Mouse (Mus musculus): ENCODE results near the gene Trio.

The Trio gene

DNA sequence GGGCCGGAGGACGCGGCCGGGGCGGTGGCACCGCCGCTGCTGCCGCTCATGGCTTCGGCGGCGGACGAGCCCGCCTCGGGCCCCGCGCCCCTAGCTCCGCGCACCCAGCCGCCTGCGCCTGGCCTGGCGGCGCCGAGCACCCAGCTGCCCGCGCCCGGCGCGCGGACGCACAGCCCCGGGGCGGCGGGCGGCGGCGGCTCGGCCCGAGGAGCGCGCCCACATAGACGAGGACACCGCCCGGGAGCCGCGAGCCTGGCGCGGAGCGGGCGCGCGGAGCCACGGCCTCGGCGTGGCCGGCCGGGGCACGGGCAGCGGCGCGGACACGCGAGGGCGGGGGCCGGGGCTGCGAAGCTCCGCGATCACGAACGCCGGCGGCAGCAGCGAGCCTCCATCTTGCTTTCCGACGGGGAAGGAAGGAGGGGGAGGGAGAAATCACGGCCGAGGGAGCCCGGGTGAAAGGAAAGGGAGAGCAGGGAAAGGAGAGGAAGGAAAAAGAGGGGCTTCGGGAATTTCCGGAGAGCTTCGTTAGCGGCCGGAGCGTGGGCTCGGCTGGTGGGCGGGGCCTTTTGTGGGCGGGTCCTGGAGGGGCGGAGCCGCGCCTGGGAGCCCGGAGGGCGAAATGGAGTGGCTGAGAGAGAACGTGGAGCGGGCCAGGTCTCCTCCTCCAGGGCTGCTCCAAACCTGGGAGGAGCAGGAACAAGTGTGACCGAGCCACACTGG lies at the start of gene Trio:
Trio (minus strand) TSS at position 402 of the 720 bp plus-strand sequence.
- peak; percentile 92 for DNase-seq (ENCODE audit: low read depth, low spot score)

DNA sequence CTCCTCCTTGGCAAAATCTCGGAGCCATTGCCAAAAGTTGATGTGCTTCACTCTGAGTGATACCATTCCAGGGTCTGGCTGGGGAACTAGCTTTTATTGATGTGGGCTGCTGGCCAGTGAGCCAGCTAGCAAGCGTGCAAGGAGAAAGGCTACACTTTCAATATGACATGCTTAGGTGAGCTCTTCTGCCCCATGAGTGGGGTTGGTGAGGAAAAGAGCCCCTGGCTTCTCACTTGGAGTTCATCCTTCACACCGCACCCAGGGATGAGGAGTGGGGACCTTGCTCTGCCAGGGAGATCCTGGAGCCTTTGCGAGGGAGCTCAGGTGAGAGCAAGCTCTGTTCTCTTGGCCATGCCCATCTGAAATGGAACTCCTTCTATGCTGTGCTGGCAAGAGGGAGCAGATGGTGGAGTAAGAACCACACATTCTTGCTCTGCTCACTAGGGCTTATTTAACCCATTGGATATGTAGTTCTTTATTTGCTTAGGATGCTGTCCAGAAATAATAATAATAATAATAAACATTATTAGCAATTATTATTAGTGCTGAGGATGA lies 48.8 kb upstream of the Trio start:
- DNase-seq (ENCODE audit: low read depth, low spot score) = no peak

DNA sequence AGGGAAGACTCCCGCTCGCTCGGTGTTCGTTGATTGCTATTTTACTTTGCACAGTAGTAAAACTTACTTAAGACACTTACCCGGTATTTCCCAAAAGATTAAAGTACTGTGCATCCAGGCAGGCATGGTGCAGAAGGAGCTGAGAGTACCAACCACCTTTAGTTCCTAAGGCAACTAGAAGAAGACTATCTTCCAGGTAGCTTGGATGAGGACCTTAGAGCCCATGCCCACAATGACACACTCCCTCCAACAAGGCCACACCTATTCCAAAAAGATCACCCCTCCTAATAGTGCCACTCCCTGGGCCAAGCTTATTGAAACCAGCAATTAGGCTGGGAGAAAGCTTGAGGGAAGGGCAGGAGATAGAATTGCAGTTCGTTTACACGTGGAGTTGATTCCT lies 46.0 kb upstream of the Trio start:
- no peak for DNase-seq (ENCODE audit: low read depth, low spot score)

DNA sequence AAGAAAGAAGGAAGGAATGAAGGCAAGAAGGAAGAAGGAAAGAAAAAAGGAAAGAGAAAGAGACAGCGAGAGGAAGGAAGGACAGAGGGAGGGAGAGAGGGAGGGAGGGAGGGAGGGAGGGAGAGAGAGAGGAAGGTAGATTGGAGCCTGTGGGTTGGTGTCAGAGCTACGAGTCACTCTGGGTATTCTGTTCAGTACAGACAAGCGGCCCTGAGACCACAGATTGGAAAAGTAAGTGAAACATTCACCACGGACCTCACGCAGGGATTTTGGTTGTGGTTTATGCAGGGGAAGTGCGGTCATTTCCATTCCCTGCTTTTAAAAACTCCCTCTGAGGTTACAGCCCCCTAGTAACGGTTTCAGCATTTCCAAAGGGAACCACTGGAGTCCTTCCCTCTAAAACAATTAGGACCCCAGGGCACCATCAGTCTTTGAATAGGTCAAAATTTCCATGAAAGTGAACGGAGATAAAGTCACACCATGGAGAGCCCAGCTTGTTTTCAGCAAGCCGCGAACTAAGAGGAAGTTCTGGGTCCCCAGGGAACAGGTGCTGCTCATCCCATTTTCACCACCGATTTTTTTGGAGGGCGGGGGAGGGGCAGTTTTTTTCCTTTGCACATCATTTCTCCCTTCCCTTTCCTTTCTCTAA lies 45.2 kb upstream of the Trio start:
- DNase-seq (ENCODE audit: low read depth, low spot score) = no peak

DNA sequence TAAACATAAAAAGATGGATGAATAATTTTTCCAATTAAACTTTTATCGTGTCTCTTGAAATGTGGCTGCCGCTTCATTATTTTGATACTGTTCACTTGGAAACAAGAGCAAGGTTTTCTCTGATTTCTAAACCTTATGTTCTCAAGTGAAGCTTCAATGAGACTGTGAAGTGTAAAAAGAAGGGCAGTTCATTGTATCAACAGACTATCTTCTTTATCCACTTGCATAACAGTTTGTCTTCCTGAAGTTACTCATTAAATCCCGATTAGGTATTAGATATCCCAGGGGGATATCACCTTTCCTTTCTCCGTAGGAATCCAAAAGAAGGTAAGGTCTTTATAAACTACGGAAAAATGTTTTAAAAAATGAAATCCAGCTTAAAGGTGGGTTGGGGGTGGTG lies 44.6 kb upstream of the Trio start:
- DNase-seq (ENCODE audit: low read depth, low spot score) = no peak

DNA sequence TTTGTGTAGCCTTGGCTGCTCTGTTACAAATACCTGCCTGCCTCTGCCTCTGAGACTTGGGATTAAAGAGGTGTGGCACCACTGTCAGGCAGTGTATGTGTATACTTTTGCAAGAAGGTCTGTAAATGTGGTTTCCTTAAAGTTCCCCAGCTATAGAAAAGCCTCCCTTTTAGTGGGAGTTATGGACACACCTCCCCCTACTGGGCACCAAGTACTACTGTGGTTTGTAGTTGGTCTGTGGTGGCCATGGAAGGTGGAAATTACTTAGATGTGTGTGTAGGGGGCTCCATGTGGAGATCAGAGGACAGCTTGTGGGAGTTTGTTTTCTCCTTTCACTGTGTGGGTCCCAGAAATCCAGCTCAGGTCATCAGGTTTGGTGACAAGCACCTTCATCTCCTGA lies 41.7 kb upstream of the Trio start:
- no peak for DNase-seq (ENCODE audit: low read depth, low spot score)

DNA sequence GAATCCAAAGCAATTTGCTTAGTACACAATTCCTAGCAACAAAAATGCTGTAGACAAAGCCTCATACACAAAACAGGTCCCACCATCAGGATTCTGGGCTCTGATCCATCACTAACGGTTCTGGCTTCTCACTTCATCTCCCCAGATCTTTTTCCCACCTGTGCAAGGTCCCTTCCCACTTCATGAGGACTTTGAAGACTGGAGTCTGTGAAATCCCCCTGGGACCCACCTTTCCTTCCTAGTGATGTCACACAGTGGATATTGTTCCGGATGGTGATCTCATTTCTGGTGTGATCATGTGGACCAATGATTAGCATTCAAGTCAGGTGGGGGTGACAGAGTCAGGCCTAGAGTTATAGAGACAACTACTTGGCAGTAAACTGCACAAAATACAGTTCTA lies 40.8 kb upstream of the Trio start:
- no peak for DNase-seq (ENCODE audit: low read depth, low spot score)

DNA sequence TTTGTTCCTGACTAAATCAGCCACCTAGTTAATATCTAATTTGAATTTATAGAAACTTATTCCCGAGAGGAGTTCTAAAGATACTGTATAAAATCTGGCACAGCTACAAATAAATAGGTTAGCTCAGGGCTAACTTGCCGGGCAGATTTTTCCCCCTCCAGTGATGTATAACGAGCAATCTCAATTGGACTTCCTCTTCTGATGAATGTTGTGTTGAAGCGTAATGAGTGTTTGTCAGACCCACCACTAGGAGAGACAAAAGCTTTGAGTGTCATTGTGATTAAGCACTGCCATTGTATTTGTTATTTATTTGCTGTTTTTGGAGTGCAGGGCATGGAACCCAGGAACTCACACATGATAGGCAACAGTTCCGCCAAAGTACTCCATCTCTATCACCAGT lies 39.9 kb upstream of the Trio start:
- no peak for DNase-seq (ENCODE audit: low read depth, low spot score)

DNA sequence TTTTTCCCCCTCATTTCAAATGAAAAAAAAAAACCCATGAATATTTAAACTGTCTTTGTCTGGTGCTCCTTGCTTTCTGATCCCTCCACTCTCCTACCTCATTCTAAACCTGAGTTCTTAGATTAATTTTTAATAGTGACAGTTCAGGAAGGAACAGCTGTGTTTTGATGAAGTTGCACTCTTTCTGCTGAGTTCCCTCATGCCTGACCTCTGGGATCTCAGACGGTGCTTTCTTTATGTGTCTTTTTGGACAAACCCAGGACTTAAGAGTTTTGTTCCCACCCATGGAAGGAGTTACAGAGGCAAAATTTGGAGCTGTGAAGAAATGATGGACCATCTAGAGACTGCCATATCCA lies 39.1 kb upstream of the Trio start:
- no peak for DNase-seq (ENCODE audit: low read depth, low spot score)

DNA sequence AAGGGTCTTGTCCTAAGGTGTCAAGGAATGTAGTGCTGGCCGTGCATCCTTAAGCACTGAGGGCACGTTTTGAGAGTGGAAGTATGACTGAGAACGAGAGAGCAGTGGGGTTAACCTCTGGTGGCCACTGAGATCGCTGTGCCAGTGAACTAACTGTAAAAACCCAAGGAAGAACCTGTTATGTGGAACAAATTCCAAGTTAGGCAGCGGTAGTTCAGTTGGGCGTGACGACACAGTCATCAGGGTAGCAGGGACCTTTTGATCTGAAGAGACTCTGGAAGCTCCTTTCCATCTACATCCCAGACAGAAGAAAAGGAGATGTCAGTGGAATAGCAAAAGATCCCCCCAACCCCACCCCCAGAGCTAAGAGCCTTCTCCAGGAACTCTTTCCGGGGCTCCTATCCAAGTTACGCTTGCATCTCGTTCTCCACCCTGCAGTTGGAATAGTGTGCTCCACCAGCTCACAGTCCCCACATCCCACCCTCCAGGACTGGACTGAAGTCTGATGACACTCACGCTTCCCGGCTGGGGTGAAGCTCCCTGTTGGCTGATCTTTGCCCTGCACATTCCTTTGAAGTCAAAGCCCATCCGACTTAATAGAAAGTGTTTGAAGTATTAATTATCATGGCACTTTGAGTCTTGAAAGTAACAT lies 38.6 kb upstream of the Trio start:
- DNase-seq (ENCODE audit: low read depth, low spot score) = no peak

DNA sequence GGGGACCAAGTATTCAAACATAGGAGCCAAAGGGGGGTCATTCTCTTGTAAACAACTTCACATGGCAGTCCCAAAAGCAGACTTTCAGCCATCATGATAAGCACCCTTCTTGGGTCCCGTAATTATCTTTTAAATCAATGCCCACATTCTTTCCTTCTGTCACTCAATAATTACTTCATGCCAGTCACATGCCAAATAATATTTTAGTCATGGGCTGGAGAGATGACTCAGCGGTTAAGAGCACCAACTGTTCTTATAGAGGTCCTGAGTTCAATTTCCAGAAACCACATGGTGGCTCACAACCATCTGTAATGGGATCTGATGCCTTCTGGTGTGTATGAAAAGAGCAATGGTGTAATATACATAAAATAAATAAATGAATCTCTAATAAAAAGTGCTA lies 37.8 kb upstream of the Trio start:
- DNase-seq (ENCODE audit: low read depth, low spot score) = no peak

DNA sequence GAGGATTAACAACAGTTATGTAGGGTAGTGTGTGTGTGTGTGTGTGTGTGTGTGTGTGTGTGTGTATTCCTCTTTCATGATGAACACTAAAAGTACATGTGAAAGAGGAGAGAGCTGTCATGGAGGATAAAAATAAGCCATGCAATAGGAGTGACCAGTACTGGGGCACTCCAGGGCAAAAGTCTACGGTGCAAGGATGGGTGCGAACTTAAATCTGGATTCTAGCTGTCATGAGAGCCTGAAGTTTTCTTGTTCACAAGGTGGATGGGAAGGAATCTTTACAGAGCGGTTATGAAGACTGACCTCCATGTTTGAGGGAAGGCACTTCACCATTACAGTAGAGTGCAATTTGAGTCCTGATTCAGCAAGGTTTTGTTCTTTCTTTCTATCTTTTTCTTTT lies 36.4 kb upstream of the Trio start:
- no peak for DNase-seq (ENCODE audit: low read depth, low spot score)

DNA sequence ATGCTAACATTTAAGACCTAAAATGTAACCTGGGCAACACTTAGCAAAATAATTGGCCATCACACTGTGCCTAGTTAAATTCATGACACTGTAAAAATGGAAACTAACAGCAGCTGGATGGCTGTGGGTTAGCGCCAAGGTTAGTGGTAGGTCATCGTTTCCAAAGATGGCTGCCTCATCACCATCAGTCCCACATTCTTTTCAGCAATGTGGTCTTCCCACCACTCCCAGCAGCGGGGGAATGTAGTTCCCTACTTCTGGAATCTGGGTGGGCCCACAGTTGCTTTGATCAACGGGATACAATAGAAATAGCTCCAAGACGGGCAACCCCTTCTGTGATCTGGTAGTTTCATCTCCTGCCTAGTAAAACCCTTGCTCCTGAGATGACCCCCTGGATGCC lies 35.3 kb upstream of the Trio start:
- no peak for DNase-seq (ENCODE audit: low read depth, low spot score)

DNA sequence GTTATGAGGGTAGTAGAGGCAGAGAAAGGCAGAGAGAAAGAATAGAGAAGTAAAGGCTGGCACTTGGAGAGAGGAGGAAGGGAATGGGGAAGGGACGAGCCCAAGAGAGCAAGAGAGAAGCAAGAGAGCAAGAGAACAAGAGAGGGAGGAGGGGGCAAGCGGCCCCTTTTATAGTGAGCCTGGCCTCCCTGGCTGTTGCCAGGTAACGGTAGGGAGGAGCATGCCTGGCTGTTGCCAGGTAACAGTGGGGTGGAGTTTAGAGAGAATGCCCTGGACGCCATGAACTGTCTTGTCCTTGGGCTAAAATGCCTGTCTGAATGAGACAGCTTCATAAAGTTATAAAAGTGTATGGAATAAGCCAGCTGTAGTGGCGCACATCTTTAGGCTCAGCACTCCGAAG lies 34.8 kb upstream of the Trio start:
- DNase-seq (ENCODE audit: low read depth, low spot score) = no peak

DNA sequence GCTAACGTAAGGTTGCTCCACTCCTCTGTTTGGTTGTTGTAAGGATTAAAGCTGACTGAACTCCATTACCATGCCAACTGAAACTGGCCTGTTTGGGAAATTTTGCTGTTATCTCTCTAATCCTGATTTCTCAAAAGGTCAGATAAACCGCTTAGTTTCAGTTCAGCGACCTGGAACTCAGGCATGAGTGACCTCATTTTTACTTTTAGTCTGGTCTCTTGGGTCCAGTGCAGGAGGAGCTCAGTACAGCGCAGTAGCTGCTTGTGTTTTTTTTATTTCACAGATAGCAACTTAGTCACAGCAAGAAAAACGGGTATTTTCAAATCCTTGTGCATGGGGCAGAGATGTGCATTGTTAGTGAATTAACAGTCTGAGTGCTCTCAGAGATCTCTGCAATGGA lies 31.9 kb upstream of the Trio start:
- no peak for DNase-seq (ENCODE audit: low read depth, low spot score)

DNA sequence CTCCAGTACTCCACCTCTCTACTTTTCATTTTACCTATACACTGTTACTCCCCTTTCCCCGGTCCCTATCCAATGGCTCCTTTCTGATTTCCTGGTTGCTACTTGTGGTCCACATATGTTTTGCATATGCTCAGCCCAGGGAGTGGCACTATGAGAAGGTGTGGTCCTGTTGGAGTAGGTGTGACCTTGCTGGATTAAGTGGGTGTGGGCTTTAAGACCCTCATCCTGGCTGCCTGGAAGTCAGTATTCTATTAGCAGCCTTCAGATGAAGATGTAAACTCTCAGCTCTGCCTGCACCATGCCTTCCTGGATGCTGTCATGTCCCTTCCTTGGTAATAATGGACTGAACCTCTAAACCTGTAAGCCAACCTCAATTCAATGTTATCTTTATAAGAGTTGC lies 29.1 kb upstream of the Trio start:
- no peak for DNase-seq (ENCODE audit: low read depth, low spot score)

DNA sequence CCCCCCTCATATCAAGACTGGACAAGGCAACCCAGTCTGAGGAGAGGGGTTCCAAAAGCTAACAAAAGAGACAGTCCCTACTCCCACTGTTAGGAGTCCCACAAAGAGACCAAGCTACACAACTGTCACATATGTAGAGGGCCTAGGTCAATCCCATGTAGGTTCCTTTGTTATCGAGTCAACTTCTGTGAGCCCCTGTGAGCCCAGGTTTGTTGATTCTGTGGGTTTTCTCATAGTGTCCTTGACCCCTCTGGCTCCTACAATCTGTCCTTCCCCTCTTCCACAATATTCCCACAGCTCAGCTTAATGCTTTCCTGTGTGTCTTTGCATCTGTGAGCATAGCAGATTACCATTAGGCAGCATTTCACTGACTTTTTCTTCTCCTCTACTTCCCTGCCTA lies 28.5 kb upstream of the Trio start:
- DNase-seq (ENCODE audit: low read depth, low spot score) = no peak

DNA sequence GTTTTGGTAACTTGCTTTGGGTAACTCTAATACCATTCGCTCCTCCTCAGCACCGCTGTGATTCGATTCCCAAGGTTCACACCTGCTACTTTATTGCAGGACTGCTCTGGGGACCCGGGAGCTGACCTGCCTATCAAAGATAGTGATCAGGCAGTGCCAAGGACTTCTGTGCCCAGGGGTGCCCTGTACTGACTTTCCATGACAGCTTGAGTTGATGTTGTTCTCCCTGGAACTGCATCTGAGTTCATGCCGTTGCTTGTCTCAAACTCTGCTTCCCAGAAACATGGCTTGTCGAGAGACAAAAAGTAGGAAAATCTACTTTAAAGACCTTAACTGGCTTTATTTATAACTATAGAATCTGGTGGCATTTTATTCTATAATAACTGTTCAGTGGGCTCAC lies 27.6 kb upstream of the Trio start:
- DNase-seq (ENCODE audit: low read depth, low spot score) = no peak

DNA sequence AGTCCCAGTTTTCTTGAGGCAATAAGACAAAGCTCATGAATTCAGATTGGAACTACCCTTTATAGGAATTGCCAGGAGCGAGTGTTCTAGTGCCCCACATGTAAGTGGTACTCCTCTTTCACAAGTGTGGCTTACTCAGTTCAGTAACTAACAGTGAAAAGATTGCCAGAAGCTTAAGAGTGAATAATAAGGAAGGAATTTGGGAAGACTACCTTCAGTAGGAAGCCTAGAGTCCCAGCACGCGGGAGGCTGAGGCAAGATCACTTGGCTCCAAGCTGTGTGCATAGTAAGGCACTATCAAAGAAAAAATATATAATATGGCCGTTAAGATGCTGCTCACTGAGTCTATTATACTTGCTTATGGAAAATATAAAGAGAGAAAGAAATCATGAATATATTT lies 26.2 kb upstream of the Trio start:
- no peak for DNase-seq (ENCODE audit: low read depth, low spot score)

DNA sequence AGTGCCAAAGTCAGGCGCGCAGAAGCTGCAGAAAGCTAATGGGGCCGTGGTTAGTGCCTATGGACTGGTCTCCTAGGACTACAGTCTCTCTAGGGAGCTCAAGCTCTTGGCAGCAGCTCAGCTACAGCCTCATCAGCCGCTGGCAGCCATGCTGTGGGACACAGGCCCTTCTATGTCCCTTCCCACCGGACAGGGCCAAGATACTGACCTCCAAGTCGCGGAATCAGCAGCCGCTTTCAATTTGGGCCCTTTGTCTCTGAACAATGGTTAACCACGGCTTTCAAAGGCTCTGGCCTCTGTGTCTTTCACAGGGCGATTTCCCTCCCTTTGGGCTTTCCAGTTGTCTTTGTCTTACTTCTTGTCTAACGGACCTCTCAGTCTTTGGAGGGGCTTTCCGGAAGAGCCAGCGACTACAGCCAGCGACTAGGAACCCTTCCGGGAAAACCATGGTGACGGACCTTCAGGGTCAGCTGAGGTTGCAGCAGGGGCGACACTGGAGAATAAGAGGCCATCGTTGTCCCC lies 25.5 kb upstream of the Trio start:
- DNase-seq (ENCODE audit: low read depth, low spot score) = peak; percentile 55

DNA sequence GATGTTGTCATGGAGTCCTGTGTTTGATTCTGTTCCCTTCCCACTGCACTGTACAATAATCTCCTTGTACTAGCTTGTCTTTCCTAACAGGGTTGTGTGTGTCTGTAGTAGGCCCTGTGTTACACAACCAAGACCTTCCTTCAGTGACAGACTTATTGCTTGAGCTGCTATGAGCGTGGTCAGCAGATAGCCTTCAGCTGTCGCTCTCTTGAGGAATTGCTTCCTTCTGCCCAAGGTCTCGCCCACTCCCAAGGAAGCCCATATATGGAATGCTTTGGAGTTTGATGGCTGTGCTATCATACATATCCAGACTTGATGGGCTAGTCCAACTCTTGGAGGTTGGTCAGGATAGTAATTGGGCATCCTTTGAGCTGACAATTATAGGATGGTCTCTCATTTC lies 22.1 kb upstream of the Trio start:
- DNase-seq (ENCODE audit: low read depth, low spot score) = no peak

DNA sequence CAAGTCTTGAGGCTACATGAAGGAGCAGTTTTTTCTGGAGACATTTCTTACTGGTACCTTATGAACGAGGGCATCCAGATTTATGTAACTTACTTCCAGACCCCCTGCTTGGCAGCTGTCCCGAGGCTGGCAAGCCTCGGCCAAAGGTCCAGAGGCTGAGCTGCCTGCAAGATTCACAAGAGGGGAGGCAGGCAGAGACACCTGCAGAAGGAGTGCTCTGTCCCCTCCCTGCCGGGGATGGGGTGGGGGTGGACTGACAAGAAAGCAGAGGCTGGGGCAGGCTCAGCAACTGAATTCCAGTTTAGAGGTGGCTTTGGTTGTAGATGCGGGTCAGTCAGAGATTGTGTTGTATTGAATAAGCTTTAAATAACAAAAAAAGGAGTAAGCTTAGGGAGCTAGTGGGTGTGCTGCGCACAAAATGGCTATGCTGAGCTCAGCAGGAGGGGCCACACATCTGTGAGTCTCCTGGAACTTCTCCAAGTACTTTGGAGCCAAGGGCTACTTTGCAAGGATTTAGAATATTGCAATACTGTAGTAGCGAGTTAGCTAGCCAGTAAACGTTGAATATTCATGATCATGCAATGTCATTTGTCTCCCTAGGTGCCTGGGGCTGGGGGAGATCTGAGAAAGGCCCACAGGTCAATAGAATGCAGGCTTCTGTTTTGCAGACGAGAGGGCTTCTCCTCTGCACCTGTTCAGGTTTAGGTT lies 15.7 kb upstream of the Trio start:
- no peak for DNase-seq (ENCODE audit: low read depth, low spot score)
